Mouse (Mus musculus) thymus, postnatal 0 days (tissue): ENCODE measurements around the gene Zfp27. TPM values are rescaled to one million over a fixed set of nuclear protein-coding genes. Genes with fewer than 3 reads are reported as not detected.
"Not testable (repeated sequence)": the region's sequence is repeated elsewhere in the genome, so short reads cannot be mapped to it uniquely, and the experiment has no call there.

ENCODE experiments used
- DNase-seq: peaks from one replicate; pipeline ENCODE4 v3.0.0-alpha.2; 2015; ENCODE audit warnings: low spot score
- microRNA-seq: library from miRNA; unstranded; fragments of <30 nt; microRNA quantifications from one replicate; pipeline ENCODE4, GENCODE M21; 2016; ENCODE audit warnings: borderline number of aligned reads
- polyA plus RNA-seq: library from polyadenylated mRNA; unstranded; fragments of >200 nt; fragmentation: Nextera tagmentation; extraction: Ambion mirVana; gene quantifications from 2 replicates; pipeline ENCODE4 v1.2.1, GENCODE M21; 2015

Gene Zfp27
- polyA plus RNA-seq, 1 experiment from 2014 or later = 6.4 TPM

- no peak for DNase-seq
These were observed 13.6 kb downstream of the Zfp27 start for GRCm38 (mm10) chr7:29892756-29893155.

GRCm38 (mm10) chr7:29890501-29890900, 15.9 kb downstream of the Zfp27 start:
- DNase-seq = no peak

- no peak for DNase-seq
These were observed 25.5 kb downstream of the Zfp27 start for GRCm38 (mm10) chr7:29880916-29881315.

GRCm38 (mm10) chr7:29880056-29880455, 26.3 kb downstream of the Zfp27 start:
- no peak for DNase-seq

GRCm38 (mm10) chr7:29877561-29877960, 28.8 kb downstream of the Zfp27 start:
- DNase-seq = not testable (repeated sequence)

- no peak for DNase-seq
These were observed 32.1 kb downstream of the Zfp27 start for GRCm38 (mm10) chr7:29874256-29874655.

- peak; percentile 20 for DNase-seq
These were observed 44.7 kb downstream of the Zfp27 start for GRCm38 (mm10) chr7:29861660-29862059.

- peak; percentile 88 for DNase-seq
These were observed 46.5 kb downstream of the Zfp27 start, which contains the start of gene Zfp420 for GRCm38 (mm10) chr7:29859532-29860517. Zfp420 (plus strand) TSS chr7:29859979.

- DNase-seq = peak; percentile 89
These were observed 53.0 kb downstream of the Zfp27 start, which contains the start of gene Zfp940 for GRCm38 (mm10) chr7:29853219-29853842. Zfp940 (minus strand) TSS chr7:29853669.

- DNase-seq = no peak
These were observed 53.5 kb downstream of the Zfp27 start for GRCm38 (mm10) chr7:29852831-29853218.

GRCm38 (mm10) chr7:29844616-29845015, 61.8 kb downstream of the Zfp27 start:
- DNase-seq = no peak

Small RNA genes lying within 50 kb of the gene (microRNA-seq; reads per million reads assigned to microRNA genes)
- gene Mir7668 = not detected

Other genes starting within 250 kb of the Zfp27 start
- not detected in 2 replicates for gene Catsperg2, start 179.5 kb downstream of the Zfp27 start, polyA plus RNA-seq
- 12.8 TPM in 2 replicates for gene Zfp84, start 138.0 kb downstream of the Zfp27 start, polyA plus RNA-seq
- 2.1 and 2.6 TPM in 2 replicates for gene Zfp30, start 122.6 kb downstream of the Zfp27 start, polyA plus RNA-seq
- gene Zfp790, start 90.5 kb downstream of the Zfp27 start, polyA plus RNA-seq = 10.4 and 11.7 TPM in 2 replicates
- gene Zfp940, start 52.9 kb downstream of the Zfp27 start, polyA plus RNA-seq = 4.6 and 4.8 TPM in 2 replicates
- gene Zfp420, start 46.6 kb downstream of the Zfp27 start, polyA plus RNA-seq = 3.0 and 3.1 TPM in 2 replicates
- 0.90 and 1.1 TPM in 2 replicates for gene Zfp383, start 1.7 kb upstream of the Zfp27 start, polyA plus RNA-seq
- 6.8 and 9.2 TPM in 2 replicates for gene Zfp74, start 47.5 kb upstream of the Zfp27 start, polyA plus RNA-seq
- gene Zfp568, start 77.4 kb upstream of the Zfp27 start, polyA plus RNA-seq = 3.1 and 4.2 TPM in 2 replicates
- 2.4 and 3.1 TPM in 2 replicates for gene Zfp14, start 144.8 kb upstream of the Zfp27 start, polyA plus RNA-seq
- 6.8 and 7.1 TPM in 2 replicates for gene Zfp82, start 166.3 kb upstream of the Zfp27 start, polyA plus RNA-seq
- 1.3 and 1.4 TPM in 2 replicates for gene Gm26920, start 183.8 kb upstream of the Zfp27 start, polyA plus RNA-seq
- 9.2 and 10.6 TPM in 2 replicates for gene Zfp566, start 184.0 kb upstream of the Zfp27 start, polyA plus RNA-seq
- gene Zfp260, start 188.2 kb upstream of the Zfp27 start, polyA plus RNA-seq = 59.0 and 59.7 TPM in 2 replicates
- gene Zfp382, start 215.4 kb upstream of the Zfp27 start, polyA plus RNA-seq = 10.9 and 13.6 TPM in 2 replicates